Mouse (Mus musculus) kidney, embryonic 14.5 days (tissue): ENCODE results near the gene Ltk. TPM values are rescaled to one million over a fixed set of nuclear protein-coding genes. Genes with fewer than 3 reads are reported as not detected.

Experiments used
- ATAC-seq: fragments of 200-750 bp; cut with Nextera tagmentation; 2 replicates; pipeline ENCODE4 v1.8.0; 2017; ENCODE audit warnings: moderate number of reproducible peaks, mild to moderate bottlenecking, moderate TSS enrichment, moderate library complexity; ENCODE audit not compliant: low FRiP score, low TSS enrichment
- H3K27ac ChIP-seq: fragments of 300-500 bp; sonication (generic); 2 replicates; pipeline ENCODE4 v1.5.1; 2014; ENCODE audit warnings: low read depth, mild to moderate bottlenecking, low read length, moderate library complexity, mixed read lengths
- H3K27me3 ChIP-seq: fragments of 300-500 bp; sonication (generic); 2 replicates; pipeline ENCODE4 v1.6.1; 2014; ENCODE audit warnings: mild to moderate bottlenecking, low read length; ENCODE audit not compliant: control insufficient read depth, insufficient read depth
- H3K36me3 ChIP-seq: fragments of 300-500 bp; sonication (generic); 2 replicates; pipeline ENCODE4 v1.6.1; 2014; ENCODE audit warnings: low read length, mixed read lengths; ENCODE audit not compliant: control insufficient read depth, insufficient read depth
- H3K4me1 ChIP-seq: fragments of 300-500 bp; sonication (generic); 2 replicates; pipeline ENCODE4 v1.6.1; 2014; ENCODE audit warnings: low read length, mixed read lengths; ENCODE audit not compliant: control insufficient read depth, insufficient read depth
- H3K4me2 ChIP-seq: fragments of 300-500 bp; sonication (generic); replicated peaks from 2 replicates; pipeline ENCODE4 v1.6.1; 2014; ENCODE audit warnings: low read depth, mild to moderate bottlenecking, low read length
- H3K4me3 ChIP-seq: fragments of 300-500 bp; sonication (generic); 2 replicates; pipeline ENCODE4 v1.5.1; 2014; ENCODE audit warnings: mild to moderate bottlenecking, low read length
- H3K9ac ChIP-seq: fragments of 300-500 bp; sonication (generic); 2 replicates; pipeline ENCODE4 v1.6.1; 2014; ENCODE audit warnings: low read depth, mild to moderate bottlenecking, low read length, moderate library complexity
- H3K9me3 ChIP-seq: fragments of 300-500 bp; sonication (generic); 2 replicates; pipeline ENCODE4 v1.6.1; 2016; ENCODE audit warnings: low read length; ENCODE audit not compliant: control insufficient read depth
- WGBS: fragments of 180-500 bp; shearing (Covaris S2); extraction: QIAGEN DNeasy Blood & Tissue Kit; methylation state at CpG from one replicate; pipeline ENCODE4 v1.1.7; 2014; 5-methylcytosine and 5-hydroxymethylcytosine counted together
- polyA plus RNA-seq: library from polyadenylated mRNA; unstranded; fragments of >200 nt; fragmentation: Nextera tagmentation; extraction: Ambion mirVana; gene quantifications from 2 replicates; pipeline ENCODE4 v1.2.1, GENCODE M21; 2014

The Ltk gene
- polyA plus RNA-seq = 0.50 and 0.72 TPM in 2 replicates

DNA sequence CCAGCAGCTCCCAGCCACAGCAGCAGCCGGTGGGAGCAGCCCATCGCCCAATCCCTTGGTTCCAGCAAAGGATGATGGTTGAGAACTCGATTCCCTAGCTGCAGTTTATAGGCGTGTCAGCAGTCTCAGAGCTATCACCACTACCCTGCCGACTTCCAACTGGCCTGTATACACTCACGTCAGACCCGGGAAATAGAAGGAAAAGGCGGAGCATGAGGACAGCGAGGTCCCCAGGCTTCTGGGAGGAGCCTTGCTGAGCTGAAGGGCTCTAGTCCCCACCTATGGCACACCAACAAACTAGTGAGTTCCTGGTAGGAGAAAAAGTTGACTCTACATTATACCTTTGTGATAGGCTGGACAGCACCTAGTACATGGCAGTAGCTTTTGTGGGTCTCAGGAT lies at the start of gene Ltk:
Ltk (minus strand) TSS at position 181 of the 400 bp plus-strand sequence.
- ATAC-seq = no peak
- H3K36me3 ChIP-seq = peaks cover 13% of the 10 kb centered on the region
- H3K4me3 ChIP-seq = 0 out of 2 replicates have a peak within 1 kb of the TSS, but pooled peaks have one; percentile 63
- 0 out of 2 replicates have a peak, but pooled peaks cover 12% of the 10 kb centered on the region for H3K4me1 ChIP-seq
- H3K9ac ChIP-seq = no peak within 1 kb of the TSS
- peaks cover 48% of the 10 kb centered on the region for H3K27me3 ChIP-seq
- no peak within 1 kb of the TSS for H3K27ac ChIP-seq
- H3K9me3 ChIP-seq = no peaks in the 10 kb centered on the region
- no peak within 1 kb of the TSS for H3K4me2 ChIP-seq
- WGBS = 13% methylated on average over 9 of the region's 9 CpGs

DNA sequence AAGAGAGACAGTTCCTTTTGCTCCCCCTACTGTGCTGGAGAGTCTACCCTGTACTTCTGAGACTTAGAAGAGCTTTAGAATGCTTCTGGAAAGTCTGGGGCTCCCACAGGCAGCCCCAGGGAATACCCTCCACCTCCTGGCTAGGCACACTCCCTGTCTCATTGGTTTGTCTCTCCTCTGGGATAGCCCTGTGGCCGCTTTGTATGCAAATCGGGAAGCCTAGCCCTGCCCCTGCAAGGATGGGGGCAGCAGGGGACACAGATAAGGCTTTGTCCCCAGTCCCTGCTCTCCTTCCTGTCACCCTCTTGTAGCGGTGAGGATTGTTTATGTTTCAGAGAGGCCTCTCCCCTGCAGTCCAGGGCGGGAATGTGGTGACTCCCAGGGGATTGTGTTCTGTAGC lies 48.6 kb upstream of the Ltk start:
- peaks cover 15% of the 10 kb centered on the region; the same call in 1 of the 2 replicates for H3K36me3 ChIP-seq
- no peaks in the 10 kb centered on the region for H3K27me3 ChIP-seq
- no peak overlapping the region for H3K4me2 ChIP-seq
- H3K27ac ChIP-seq = no peak overlapping the region
- no peak for ATAC-seq
- peaks cover 5% of the 10 kb centered on the region; the same call in 1 of the 2 replicates for H3K4me1 ChIP-seq
- WGBS = 29% methylated on average over 4 of the region's 4 CpGs
- no peak overlapping the region for H3K9ac ChIP-seq
- no peaks in the 10 kb centered on the region for H3K9me3 ChIP-seq
- H3K4me3 ChIP-seq = no peak overlapping the region

DNA sequence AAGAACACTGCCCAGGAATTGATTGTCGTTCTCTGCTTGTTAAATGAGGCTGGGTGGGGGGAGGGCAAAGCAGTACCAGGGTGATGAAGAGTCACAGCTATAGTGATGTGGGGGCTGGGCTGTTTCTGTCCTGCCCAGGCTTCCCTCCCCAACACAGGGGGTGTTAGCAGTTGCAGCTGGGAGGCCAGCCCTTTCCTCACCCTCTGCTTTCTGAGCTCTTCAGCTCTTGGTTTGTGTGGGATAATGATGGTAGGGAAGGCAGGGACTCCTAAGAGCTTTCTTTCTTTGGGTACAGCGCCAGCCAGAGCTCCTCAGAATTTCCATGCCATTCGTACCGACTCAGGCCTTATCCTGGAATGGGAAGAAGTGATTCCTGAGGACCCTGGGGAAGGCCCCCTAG lies 48.2 kb upstream of the Ltk start:
- WGBS = 23% methylated on average over 4 of the region's 4 CpGs
- Histone ChIP-seq H3K9me3 (no peaks in the 10 kb centered on the region), H3K4me2 (no peak overlapping the region), H3K9ac (no peak overlapping the region), H3K4me1 (peaks cover 10% of the 10 kb centered on the region; the same call in 1 of the 2 replicates), H3K4me3 (no peak overlapping the region), H3K27ac (no peak overlapping the region), H3K36me3 (peaks cover 15% of the 10 kb centered on the region; the same call in 1 of the 2 replicates), H3K27me3 (no peaks in the 10 kb centered on the region)
- ATAC-seq = no peak

DNA sequence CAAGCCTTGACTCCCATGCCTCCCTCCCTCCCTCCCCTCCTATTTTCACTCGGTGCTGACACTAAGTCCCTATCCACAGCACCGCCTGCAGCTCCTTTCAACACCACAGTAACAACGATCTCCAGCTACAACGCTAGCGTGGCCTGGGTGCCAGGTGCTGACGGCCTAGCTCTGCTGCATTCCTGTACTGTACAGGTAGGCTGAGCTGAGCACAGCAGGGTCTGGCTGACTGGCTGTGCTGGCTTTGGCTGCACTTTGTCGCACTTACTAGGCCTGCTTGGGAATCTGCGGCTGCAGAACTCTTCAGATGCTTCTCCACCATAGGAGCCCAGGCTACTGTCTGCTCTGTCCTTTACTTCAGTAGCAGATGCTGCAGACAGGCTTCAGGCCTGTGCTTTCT lies 45.3 kb upstream of the Ltk start:
- ATAC-seq = no peak
- no peak overlapping the region for H3K4me3 ChIP-seq
- no peak overlapping the region for H3K9ac ChIP-seq
- H3K4me1 ChIP-seq = peaks cover 25% of the 10 kb centered on the region; the same call in 1 of the 2 replicates
- peaks cover 8% of the 10 kb centered on the region; the same call in 1 of the 2 replicates for H3K27me3 ChIP-seq
- H3K36me3 ChIP-seq = peaks cover 11% of the 10 kb centered on the region; the same call in 1 of the 2 replicates
- WGBS = 66% methylated on average over 8 of the region's 8 CpGs
- no peak overlapping the region for H3K4me2 ChIP-seq
- H3K27ac ChIP-seq = no peak overlapping the region
- H3K9me3 ChIP-seq = no peaks in the 10 kb centered on the region

GRCm38 (mm10) chr2:119804776-119805175 lies 44.5 kb upstream of the Ltk start:
- Histone ChIP-seq H3K27me3 (peaks cover 8% of the 10 kb centered on the region; the same call in 1 of the 2 replicates), H3K4me3 (no peak overlapping the region), H3K9me3 (no peaks in the 10 kb centered on the region), H3K36me3 (peaks cover 5% of the 10 kb centered on the region; the same call in 1 of the 2 replicates), H3K9ac (no peak overlapping the region), H3K4me1 (peaks cover 30% of the 10 kb centered on the region; the same call in 1 of the 2 replicates), H3K27ac (no peak overlapping the region; the same call in 1 of the 2 replicates), H3K4me2 (no peak overlapping the region)
- WGBS = 51% methylated on average over 9 of the region's 9 CpGs
- ATAC-seq = no peak

GRCm38 (mm10) chr2:119804275-119804628 lies 44.0 kb upstream of the Ltk start:
- Histone ChIP-seq H3K27ac (no peak overlapping the region), H3K9ac (no peak overlapping the region), H3K27me3 (peaks cover 8% of the 10 kb centered on the region; the same call in 1 of the 2 replicates), H3K9me3 (no peaks in the 10 kb centered on the region), H3K4me3 (no peak overlapping the region), H3K4me1 (peaks cover 30% of the 10 kb centered on the region; the same call in 1 of the 2 replicates), H3K36me3 (peaks cover 4% of the 10 kb centered on the region; the same call in 1 of the 2 replicates), H3K4me2 (no peak overlapping the region)
- ATAC-seq = no peak
- 51% methylated on average over 5 of the region's 5 CpGs for WGBS

DNA sequence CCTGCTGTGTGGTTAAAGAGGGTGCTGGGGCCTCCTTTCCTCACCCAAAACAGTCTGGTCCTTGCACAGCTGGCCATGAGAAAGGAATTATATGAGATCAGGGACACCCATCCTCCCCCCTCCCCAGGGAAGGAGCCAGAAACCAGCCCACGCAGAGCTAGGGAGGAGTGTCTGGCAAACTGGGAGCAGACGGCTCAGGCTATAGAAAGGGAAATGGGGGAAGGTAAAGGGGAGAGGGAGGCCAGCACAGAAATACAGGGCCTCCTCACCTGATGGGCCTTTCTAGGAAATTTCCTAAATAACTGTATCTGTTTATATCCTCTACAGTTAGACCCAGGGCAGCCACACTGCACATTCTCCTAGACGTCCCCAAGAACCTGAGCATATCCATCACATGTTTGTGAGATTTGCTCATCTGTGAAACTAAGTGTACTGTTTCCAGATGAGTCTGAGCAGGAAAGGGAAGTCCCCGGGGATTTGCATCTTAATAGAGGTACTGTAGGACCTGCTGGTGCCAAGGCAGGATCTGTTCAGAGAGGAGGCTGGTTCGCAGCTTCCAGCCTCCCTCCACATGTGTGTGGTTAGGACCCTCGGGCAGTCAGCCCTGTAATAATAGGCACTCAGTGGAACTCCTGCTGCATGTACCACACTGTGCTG lies 43.5 kb upstream of the Ltk start:
- Histone ChIP-seq H3K4me1 (peaks cover 27% of the 10 kb centered on the region; the same call in 1 of the 2 replicates), H3K4me3 (no peak overlapping the region), H3K9me3 (no peaks in the 10 kb centered on the region), H3K27me3 (peaks cover 8% of the 10 kb centered on the region; the same call in 1 of the 2 replicates), H3K36me3 (peaks cover 2% of the 10 kb centered on the region; the same call in 1 of the 2 replicates), H3K27ac (no peak overlapping the region), H3K4me2 (no peak overlapping the region), H3K9ac (no peak overlapping the region)
- ATAC-seq = no peak
- WGBS = 30% methylated on average over 6 of the region's 6 CpGs

DNA sequence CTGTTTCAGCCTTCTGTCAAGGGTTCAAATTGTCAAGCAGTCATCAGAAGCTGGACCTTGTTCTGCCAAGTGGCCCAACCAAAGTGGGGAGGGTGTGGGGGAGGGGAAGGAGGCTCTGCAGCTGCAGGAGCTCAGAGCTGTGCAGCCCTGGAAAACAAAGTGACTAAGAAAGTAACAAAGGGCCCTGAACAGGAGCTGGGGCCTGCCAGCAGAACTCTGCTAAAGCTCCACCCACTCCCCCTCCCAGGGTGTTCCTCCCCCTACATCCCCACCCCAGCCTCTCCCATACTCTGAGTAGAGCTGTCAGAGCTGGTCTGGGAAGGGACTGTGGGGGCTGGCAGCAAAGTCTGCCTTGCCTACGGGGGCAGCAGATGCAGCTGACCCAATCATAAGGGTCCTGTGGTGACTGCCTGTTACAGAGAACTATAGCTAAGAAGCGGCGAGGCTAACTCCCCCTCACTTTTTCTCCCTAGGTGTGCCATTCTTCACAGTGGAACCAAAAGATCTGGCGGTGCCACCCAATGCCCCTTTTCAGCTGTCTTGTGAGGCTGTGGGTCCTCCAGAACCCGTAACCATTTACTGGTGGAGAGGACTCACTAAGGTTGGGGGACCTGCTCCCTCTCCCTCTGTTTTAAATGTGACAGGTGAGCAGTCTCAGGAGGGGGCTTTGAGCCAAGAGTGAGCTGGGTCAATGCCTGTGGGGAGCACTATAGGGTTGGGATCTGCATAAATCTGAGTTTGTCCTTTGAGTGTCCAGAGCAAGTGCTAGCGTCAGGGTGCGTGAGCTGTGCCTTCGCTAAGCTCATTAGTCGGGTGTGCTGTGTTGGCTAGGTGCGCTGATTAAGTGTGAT lies 42.8 kb upstream of the Ltk start:
- Histone ChIP-seq H3K9me3 (no peaks in the 10 kb centered on the region), H3K36me3 (no peaks in the 10 kb centered on the region; the same call in 1 of the 2 replicates), H3K4me2 (no peak overlapping the region), H3K4me3 (no peak overlapping the region), H3K27me3 (peaks cover 8% of the 10 kb centered on the region; the same call in 1 of the 2 replicates), H3K4me1 (peaks cover 25% of the 10 kb centered on the region; the same call in 1 of the 2 replicates), H3K9ac (no peak overlapping the region), H3K27ac (0 out of 2 replicates have a peak overlapping the region, but pooled peaks have one; percentile 4)
- peak; percentile 43; the same call in 1 of the 2 replicates for ATAC-seq
- 47% methylated on average over 10 of the region's 10 CpGs for WGBS
